Mouse (Mus musculus) layer of hippocampus, adult 11-12 months (tissue): ENCODE results near the gene Fank1.

Source experiments
- DNase-seq: peaks from one replicate; pipeline ENCODE4 v3.0.0; 2022; ENCODE audit warnings: low spot score

Fank1 gene

DNA sequence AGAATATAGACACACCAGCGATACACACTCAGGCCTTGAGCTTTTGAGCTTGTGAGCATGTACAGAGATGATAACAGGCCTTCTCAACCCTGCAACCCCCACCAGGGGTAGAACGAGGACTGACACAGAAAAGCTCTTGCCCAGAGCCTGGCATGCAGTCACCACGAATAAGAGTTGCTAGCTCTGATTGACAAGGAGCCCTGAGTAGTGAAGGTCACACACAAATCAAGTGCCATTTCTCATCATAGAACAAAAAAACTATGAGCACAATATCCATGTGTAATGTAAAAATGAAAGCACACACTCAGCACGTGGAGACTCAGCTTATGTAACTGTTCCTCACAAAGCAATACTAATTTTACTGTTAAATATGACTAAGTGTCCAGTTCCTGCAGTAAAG, 115.1 kb downstream of the Fank1 start:
- no peak for DNase-seq

GRCm38 (mm10) chr7:133899391-133899790, 122.7 kb downstream of the Fank1 start:
- DNase-seq = no peak

- DNase-seq = no peak
Measured at GRCm38 (mm10) chr7:133908966-133909365, 132.3 kb downstream of the Fank1 start.

DNA sequence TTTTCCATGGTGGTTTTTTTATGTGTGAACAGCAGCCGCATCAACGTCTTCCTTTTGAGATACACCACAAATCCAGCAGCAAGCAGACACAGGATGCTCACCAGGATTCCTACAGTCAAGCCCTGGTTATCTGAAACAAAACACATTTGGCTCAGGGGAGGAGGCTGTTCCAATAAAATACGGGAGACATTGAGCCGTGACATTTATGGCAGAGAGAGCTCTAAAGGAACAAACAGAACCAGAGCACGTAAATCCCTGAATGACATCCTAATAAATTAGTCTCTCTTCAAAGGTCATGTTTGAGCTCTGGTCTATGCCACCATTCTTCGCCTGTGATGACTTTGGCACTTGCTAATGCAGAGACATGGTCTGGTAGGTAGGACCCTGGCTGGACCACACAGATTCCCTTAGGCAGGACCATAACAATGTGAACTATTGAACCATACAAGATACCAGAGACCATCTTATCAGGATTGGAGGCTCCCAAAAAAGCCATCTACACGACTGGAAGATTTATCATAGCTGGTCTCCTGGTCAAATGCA, 133.2 kb downstream of the Fank1 start:
- DNase-seq = no peak

GRCm38 (mm10) chr7:133911881-133912280, 135.2 kb downstream of the Fank1 start:
- DNase-seq = peak; percentile 81

GRCm38 (mm10) chr7:133916230-133916629, 139.6 kb downstream of the Fank1 start:
- DNase-seq = no peak

DNA sequence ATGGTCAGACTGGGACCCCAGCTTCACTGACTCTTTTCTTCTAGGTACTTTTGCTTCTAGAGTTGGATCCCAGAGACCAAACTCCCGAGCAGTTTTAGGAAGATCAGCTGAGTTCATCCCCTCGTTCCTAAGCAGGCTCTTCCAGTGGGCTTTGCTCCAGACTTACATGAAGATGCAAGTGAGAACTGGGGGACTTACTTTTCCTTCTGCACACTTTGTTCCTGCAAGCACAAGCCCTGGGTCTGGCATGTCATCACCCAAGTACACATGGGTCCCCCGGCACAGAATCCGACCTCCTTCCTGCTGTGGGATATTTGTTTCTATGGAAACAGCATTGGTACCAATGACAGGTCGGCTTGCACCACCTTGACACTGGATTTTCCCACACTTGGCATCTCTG, 142.6 kb downstream of the Fank1 start:
- no peak for DNase-seq

DNA sequence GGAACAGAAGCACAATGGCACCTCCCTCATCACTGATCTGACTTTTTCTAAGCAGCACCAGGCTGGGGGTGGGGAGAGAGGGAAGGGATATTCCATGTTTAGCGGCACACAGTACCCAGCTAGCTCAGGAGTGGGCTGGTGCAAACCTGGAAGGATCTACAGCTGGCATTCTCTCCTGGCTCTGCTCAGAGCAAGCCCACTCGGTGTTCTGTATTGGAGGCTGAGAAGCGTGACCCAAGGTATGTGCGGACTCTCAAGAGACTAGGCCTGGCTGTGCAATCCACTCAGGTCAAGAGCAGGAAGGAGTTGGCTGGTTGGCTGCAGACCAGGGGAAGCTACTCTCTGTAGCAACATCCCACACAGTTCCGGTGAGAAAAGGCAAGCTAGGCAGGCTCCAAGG, 143.3 kb downstream of the Fank1 start:
- DNase-seq = peak; percentile 39

GRCm38 (mm10) chr7:133920724-133921123, 144.1 kb downstream of the Fank1 start:
- DNase-seq = no peak

DNA sequence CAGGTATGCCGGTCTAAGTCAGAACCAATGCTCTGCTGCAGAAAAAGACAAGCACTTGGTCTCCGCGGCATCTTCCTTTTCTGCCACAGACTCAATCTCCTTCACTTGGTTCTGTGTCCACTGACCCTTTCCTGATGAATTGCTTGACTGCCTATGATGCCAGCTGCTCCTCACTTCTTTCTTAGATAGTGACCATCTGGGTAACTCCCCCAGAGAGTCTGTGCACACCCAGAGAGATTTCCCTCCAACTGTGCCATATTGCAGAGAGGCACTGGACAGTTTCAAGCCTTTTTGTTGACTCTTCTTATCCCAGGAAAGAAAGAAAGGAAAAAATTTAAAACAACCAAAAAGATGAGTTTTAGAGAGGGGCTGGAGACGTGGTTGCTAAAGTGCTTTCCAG, 144.6 kb downstream of the Fank1 start:
- no peak for DNase-seq

DNA sequence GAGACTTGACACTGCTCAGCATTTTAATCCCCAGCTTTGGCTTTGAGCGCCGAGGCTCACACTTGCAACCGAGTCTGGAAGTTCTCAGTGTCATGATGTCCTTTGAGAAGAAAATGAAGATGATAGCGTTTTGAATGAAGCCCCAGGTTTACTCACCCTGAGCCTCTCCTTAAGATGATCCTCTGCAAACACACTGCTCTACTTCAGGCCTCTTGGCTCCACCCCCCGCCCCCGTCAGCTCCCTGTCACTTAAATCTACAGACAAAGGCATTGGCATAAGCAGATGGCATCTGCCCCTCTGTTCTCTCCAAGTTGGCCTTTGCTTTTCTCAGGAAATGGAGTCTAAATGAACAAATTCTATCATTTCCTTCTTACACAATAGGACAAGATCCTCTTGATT, 147.3 kb downstream of the Fank1 start:
- no peak for DNase-seq

GRCm38 (mm10) chr7:133925771-133926170, 149.1 kb downstream of the Fank1 start:
- no peak for DNase-seq

GRCm38 (mm10) chr7:133928981-133929380, 152.3 kb downstream of the Fank1 start:
- no peak for DNase-seq
